Mouse (Mus musculus): ENCODE data around the gene Adtrp.

GRCm38 (mm10) chr13:41801177-41801636 is 46.3 kb downstream of the Adtrp start:
- TF ChIP-seq GATA1 (IDR thresholded peaks at IDR 0.05; ENCODE audit: borderline replicate concordance, low read length) (no peak), FLI1 (IDR thresholded peaks at IDR 0.05; ENCODE audit: low read length) (no peak)
